Mouse (Mus musculus) right cerebral cortex, postnatal 4 days (tissue): ENCODE results near the gene Zmym6.

Experiments used
- DNase-seq: peaks from one replicate; pipeline ENCODE4 v3.0.0-alpha.2; 2022

The Zmym6 gene

DNA sequence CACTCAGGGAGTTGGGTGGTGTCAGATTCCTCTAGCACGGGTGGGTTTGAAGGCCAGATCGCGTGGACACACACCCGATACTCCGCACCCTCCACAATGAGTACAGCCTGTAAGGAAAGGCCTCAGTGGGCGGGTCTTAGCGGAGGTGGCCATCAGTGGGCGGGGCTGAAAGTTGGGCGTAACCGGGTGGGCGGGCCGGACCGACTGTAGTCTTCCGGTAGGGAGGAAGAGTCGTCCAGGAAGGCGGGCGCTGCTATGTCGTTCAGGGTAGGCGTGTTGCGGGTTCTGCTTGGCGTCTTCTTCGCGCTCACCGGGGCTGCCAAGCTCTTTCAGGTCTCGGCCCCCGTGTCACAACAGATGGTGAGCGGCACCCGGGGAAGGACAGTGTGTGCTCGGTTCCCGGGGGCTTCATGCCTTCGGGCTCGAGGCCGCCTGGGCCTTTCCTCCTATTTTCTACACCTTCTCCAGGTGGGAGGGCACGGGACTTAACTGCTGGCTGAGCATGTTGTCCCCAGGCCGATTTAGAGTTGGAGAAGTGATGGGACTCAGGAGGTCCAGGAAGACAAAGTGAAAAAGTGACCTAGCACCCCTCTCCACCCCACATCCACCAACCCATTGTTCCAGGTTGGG, 48.8 kb downstream of the Zmym6 start:
- peak; percentile 77 for DNase-seq

DNA sequence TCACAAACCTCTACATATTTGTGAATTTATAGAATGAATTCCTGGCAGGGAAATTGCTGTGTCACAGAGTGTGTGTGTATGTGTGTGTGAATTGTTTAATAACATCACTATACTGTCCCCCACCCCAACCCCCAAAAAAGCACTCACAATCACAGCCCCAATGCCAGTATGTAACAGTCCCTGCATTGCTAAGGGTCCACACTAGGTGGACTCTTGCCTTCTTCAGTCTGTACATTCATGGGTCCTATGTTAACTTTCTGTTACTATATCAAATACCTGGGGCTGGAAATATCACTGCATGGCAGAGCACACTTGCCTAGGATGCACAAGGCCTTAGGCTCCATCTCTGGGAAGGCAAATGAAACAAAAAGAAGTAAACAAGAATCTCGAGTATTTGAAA, 57.5 kb downstream of the Zmym6 start:
- no peak for DNase-seq

- DNase-seq = no peak
Observed at GRCm38 (mm10) chr4:127137591-127137990, 60.4 kb downstream of the Zmym6 start.

DNA sequence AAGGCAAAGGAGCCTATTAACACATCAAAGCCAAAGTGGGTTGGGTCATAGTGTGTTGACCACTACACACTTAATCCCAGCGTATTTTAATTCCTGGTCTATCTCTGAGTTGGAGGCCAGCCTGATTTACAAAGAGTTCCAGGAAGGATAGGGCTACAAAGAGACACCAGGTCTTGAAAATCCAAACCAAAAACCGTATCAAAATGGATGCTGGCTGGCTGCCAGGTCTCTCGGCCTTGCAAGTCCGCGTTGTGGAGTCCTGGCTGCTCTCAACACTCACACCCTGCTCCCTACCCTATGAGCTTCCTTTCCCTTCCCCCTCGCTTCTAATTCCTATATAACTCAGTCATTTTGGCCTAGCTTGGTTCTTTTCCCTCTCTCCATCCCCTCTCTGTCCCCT, 61.3 kb downstream of the Zmym6 start:
- DNase-seq = peak; percentile 4

- no peak for DNase-seq
Observed at GRCm38 (mm10) chr4:127150031-127150430, 72.8 kb downstream of the Zmym6 start.

GRCm38 (mm10) chr4:127153345-127153744, 76.2 kb downstream of the Zmym6 start:
- DNase-seq = no peak

GRCm38 (mm10) chr4:127155757-127156156, 78.6 kb downstream of the Zmym6 start:
- no peak for DNase-seq

DNA sequence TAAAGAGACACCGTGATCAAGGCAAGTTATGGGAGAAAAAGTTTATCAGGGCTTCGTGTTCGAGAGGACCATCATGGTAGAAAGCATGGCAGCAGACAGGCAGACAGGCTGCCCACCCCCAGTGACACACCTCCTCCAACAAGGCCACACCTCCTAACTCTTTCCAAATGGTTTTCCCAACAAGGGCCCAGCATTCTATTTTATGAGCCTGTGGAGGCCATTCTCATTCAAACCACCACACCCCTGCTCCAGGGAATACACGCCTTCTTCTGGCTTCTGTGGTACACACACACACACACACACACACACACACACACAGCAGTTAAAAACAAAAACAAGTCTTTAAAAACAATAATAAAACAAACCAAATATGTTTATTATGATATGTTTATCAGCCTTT, 80.6 kb downstream of the Zmym6 start:
- DNase-seq = no peak

- no peak for DNase-seq
Observed at GRCm38 (mm10) chr4:127163926-127164325, 86.7 kb downstream of the Zmym6 start.

DNA sequence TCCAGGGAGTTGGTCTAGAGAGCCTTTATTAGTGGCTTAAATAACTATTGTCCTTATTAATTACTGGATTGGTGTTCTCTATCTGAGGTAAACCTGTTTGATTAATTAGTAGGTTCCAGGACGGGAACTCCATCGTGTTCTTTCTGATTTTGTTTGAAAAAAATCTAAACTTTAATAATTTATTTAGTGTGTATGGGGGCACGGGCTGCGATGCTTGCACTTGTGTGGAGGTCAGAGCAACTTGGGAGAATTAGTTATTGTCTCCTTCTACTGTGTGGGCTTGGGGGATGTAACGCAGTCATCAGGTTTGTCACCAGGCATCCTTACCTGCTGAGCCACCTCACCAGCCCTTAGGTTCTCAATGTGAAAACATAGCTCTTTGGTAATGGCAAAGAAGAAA, 89.9 kb downstream of the Zmym6 start:
- DNase-seq = no peak

DNA sequence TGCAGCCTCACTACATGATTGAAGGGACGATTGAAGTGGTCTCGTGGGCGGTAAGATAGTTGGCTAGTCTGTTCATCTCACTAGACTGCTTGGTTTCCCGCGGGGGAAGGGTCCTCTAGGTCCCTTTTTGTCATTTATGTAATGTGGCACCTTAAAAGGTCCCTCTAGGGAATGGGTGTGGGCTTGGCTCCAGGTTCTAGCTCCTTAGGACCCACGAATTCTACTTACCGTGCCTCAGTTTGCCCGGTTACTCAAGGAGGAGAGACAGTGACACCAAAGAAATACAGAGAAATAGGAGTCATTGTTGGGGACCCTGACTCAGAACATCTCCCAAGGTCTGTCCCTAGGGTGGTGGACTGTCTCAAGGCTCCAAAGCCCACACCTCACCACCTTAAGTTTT, 90.5 kb downstream of the Zmym6 start:
- DNase-seq = no peak

DNA sequence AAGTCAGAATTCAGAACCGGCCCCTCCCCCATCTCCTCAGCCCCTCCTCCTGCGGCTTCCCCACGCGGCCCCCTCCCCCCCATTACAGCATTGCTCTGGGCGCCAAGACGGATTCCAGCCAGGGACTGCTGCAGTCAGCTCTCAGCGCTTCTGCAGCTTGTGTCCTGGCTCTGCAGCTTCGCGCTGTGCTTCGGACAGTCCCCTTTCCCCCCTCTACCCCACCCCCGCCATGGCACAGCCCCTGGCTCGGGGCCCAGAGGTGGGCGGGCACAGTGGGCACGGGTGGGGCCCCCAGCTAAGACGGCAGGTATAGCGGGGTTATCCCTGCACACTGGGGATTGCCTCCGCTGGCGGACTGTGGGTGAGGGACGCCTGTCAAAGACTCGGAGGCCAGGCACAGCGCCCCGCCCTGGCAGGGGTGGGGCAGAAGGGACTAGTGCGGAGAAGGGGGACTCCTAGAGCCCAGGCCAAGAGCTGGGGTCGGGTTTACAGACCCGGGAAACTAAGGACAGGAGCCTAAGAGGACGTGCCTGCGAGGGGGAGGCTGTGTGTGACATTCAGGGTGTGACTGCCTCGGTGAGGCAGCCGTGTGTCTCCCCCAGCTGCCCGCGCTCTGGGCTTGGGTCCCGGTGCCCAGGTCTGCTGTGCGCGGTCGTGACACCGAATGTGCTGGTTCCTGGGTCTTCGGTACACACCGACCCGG, 91.2 kb downstream of the Zmym6 start:
- DNase-seq = peak; percentile 82

DNA sequence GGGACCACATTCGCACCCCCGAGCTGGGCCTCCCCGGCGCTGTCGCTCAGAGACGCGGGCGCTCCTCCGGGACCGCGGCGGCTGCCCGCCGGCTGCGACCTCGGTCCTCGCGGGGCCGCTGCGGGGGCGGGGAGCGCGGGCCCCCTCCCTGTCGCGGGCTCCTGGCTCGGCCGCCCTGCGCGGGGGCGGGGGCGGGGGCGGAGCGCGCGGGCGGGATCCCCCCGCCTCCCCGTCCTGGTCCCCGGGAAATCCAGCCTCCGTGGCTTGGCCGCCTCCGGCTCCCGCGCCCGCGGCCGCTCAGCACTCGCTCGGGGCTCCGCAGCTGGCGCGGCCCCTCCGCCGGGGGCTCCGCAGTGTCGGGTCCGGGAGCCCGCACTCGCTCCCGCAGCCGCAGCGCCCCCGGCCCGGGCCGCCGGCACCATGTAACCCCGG, 91.7 kb downstream of the Zmym6 start, which contains the start of gene Dlgap3:
Gene Dlgap3, plus strand, starts transcription at position 291 of the 432 bp plus-strand sequence.
- DNase-seq = peak; percentile 65

- DNase-seq = no peak
Observed at GRCm38 (mm10) chr4:127169346-127170221, 92.4 kb downstream of the Zmym6 start.

DNA sequence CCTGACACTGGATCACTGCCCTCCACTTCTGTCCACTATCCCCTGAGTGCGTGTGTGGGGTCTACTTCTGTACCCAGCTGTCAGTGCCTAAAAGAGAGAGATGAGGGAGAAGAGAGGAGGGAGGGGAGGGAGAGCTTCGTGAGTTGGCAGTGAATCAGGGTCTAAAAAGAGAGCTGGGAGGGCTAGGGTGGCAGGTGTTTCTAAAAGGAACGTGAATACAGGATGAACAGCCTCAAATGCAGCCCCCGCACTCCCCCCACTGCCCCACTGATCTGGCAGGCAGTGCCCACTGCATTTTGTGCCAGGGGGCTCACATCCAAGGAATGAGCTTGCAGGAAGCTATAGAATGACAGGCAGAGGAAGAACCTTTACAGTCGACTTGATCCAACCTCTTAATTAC, 93.7 kb downstream of the Zmym6 start:
- peak; percentile 42 for DNase-seq

DNA sequence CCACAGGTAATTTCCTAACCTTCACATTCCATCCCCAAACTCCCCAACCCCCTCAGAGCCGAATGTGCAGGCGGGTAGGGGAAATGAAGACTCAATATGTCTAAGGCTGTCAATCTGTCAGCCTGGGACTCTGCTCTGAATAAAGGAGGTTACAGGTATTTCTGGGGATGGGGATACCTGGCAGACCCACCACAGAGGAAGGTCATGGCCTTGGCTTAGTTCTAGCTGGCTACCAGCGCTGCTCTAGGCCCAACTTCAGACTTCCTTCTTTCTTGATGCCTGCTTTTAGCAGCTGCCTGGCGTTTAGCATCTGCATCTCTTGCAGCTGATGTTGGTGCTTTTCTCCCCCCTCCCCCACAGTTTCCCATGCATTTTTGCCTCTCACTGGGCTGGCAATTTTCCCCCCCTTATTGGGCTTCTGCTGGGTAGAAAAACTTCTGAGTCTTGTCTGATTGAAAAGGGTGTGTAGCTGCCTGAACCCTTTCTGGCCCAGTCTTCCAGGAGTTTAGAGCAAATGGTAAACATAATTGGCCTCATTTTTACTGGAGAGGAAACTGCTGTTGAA, 94.2 kb downstream of the Zmym6 start:
- no peak for DNase-seq

DNA sequence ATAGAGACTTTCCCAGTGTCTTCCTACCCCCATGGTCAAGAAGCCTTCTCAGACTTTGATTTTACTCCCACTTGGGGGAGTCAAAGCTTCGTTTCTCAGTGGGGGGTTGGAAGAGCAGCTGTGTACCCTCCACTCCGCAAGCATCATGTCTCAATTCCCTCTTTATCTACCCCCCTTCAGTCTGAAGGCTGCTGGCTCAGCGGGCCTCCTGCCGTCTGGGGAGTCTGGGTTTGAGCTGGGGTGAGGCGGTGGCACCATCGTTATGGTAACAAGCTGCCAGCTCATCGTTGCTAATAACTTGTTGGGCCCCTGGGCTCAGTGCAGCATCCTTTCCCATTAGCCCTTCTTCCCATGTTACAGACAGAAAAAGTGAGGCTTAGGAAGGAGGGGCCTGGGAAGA, 94.9 kb downstream of the Zmym6 start:
- no peak for DNase-seq

DNA sequence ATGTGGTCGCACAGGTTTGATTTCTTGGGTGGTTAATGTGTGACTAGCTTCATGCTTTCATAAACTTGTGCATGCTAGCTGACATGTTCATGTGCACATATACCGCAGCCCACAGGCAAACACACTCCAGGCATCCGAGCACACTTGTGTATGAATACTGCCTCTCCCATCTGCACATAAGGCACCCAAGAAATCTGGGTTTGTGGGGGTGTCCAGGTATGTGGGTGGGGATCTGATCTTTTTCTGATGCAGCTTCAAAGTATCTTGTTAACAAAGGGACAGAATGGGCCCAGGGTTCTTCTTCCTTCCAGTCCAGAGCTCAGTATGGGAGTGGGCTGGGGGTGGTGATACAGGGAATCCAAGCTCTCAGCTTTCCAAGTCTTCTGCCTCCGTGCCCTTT, 95.4 kb downstream of the Zmym6 start:
- DNase-seq = no peak

GRCm38 (mm10) chr4:127173461-127173860, 96.3 kb downstream of the Zmym6 start:
- peak; percentile 39 for DNase-seq
